Mouse (Mus musculus) colon, adult 2 months (tissue): Measurements from ENCODE around the gene Gm21936. TPM values are rescaled to one million over a fixed set of nuclear protein-coding genes. Genes with fewer than 3 reads are reported as not detected.

Experiments used
- polyA plus RNA-seq: library from polyadenylated mRNA; depleted of rRNA; stranded (reverse); fragments of >200 nt; gene quantifications from 2 replicates; pipeline ENCODE4 v1.2.3, GENCODE M21; 2012; rRNA removed

Gm21936 gene
- polyA plus RNA-seq, result not detected in 2 replicates

GRCm38 (mm10) chr12:87795212-87795611 lies at the start of gene Gm21936:
Gene Gm21936, plus strand, starts transcription at chr12:87795512.

GRCm38 (mm10) chr12:87775655-87776054 lies 19.7 kb upstream of the Gm21936 start, which contains the start of gene Gm21319:
Gene Gm21319, minus strand, starts transcription at chr12:87775755.

GRCm38 (mm10) chr12:87816277-87816676 lies 21.0 kb downstream of the Gm21936 start, which contains the start of gene BB287469:
Gene BB287469, plus strand, starts transcription at chr12:87816577.

GRCm38 (mm10) chr12:87842239-87842638 lies 46.9 kb downstream of the Gm21936 start, which contains the start of gene Gm2001:
Gene Gm2001, minus strand, starts transcription at chr12:87842339.

Other genes with a start within 250 kb of the Gm21936 start
- gene Oog1, start 192.8 kb upstream of the Gm21936 start, polyA plus RNA-seq, result not detected in 2 replicates
- not detected in 2 replicates for gene Gm4027, start 176.6 kb upstream of the Gm21936 start, polyA plus RNA-seq
- gene Gm16381, start 150.9 kb upstream of the Gm21936 start, polyA plus RNA-seq, result not detected in 2 replicates
- gene Gm21319, start 19.8 kb upstream of the Gm21936 start, polyA plus RNA-seq, result not detected in 2 replicates
- gene BB287469, start 21.1 kb downstream of the Gm21936 start, polyA plus RNA-seq, result not detected in 2 replicates
- gene Gm2001, start 46.8 kb downstream of the Gm21936 start, polyA plus RNA-seq, result not detected in 2 replicates
- not detected in 2 replicates for gene Gm2016, start 78.6 kb downstream of the Gm21936 start, polyA plus RNA-seq
- gene Gm2022, start 99.9 kb downstream of the Gm21936 start, polyA plus RNA-seq, result not detected in 2 replicates
- not detected in 2 replicates for gene Gm2035, start 124.3 kb downstream of the Gm21936 start, polyA plus RNA-seq
- gene Gm2042, start 158.6 kb downstream of the Gm21936 start, polyA plus RNA-seq, result not detected in 2 replicates
- not detected in 2 replicates for gene Gm2075, start 216.3 kb downstream of the Gm21936 start, polyA plus RNA-seq
- gene Gm6803, start 223.3 kb downstream of the Gm21936 start, polyA plus RNA-seq, result not detected in 2 replicates
- not detected in 2 replicates for gene Gm2056, start 231.5 kb downstream of the Gm21936 start, polyA plus RNA-seq